Mouse (Mus musculus) C2C12 (cell line): Measurements from ENCODE around the gene Bcl2. TPM values are rescaled to one million over a fixed set of nuclear protein-coding genes. Genes with fewer than 3 reads are reported as not detected.

Experiments
- H3K27me3 ChIP-seq: one replicate; pipeline ENCODE4 v1.6.1; 2011; ENCODE audit not compliant: control insufficient read depth, insufficient read depth, insufficient read length
- H3K36me3 ChIP-seq: one replicate; pipeline ENCODE4 v1.6.1; 2011; ENCODE audit not compliant: control insufficient read depth, insufficient read depth
- H3K4me3 ChIP-seq: one replicate; pipeline ENCODE4 v1.5.1; 2011; ENCODE audit warnings: mild to moderate bottlenecking, control low read depth; ENCODE audit not compliant: poor library complexity, insufficient read depth, severe bottlenecking
- H3K79me2 ChIP-seq: one replicate; pipeline ENCODE4 v1.6.1; 2011; ENCODE audit not compliant: control insufficient read depth, insufficient read depth
- H3K79me3 ChIP-seq: one replicate; pipeline ENCODE4 v1.6.1; 2011; ENCODE audit warnings: low read depth, control low read depth
- H3ac ChIP-seq: one replicate; pipeline ENCODE3; 2011; ENCODE audit warnings: low read depth; ENCODE audit not compliant: control insufficient read depth, insufficient read length
- CEBPB ChIP-seq: IDR thresholded peaks from one replicate; pipeline ENCODE4 v1.6.1; 2011; ENCODE audit warnings: low read depth, mild to moderate bottlenecking, control low read depth, moderate library complexity
- CTCF ChIP-seq: IDR thresholded peaks from one replicate; pipeline ENCODE4 v1.5.1; 2011; ENCODE audit not compliant: control insufficient read depth, insufficient read depth, insufficient read length
- FOSL1 ChIP-seq: IDR thresholded peaks from one replicate; pipeline ENCODE4 v1.8.0; 2011; ENCODE audit warnings: mild to moderate bottlenecking, low read length; ENCODE audit not compliant: poor library complexity, insufficient read depth, severe bottlenecking
- MAX ChIP-seq: IDR thresholded peaks from one replicate; pipeline ENCODE4 v1.6.1; 2011; ENCODE audit warnings: mild to moderate bottlenecking, control low read depth
- MYOD1 ChIP-seq: IDR thresholded peaks from one replicate; pipeline ENCODE4 v1.6.1; 2011; ENCODE audit warnings: low read depth; ENCODE audit not compliant: control insufficient read depth, insufficient read length
- MYOG ChIP-seq: IDR thresholded peaks from one replicate; pipeline ENCODE4 v1.6.1; 2011; ENCODE audit not compliant: control insufficient read depth, insufficient read length; ENCODE audit errors: extremely low read depth
- USF1 ChIP-seq: IDR thresholded peaks from one replicate; pipeline ENCODE4 v1.6.1; 2011; ENCODE audit warnings: low read depth, mild to moderate bottlenecking, control low read depth, moderate library complexity
- polyA plus RNA-seq: library from polyadenylated mRNA; unstranded; fragments of >200 nt; fragmentation: generic; extraction: Trizol; gene quantifications from one replicate; pipeline ENCODE4 v1.2.1, GENCODE M21; 2012; ENCODE audit warnings: missing spikeins

Bcl2 gene
- polyA plus RNA-seq, 1 experiment, result 1.8 TPM

GRCm38 (mm10) chr1:106613371-106613770 lies 100.7 kb downstream of the Bcl2 start:
- no peak overlapping the region for H3ac ChIP-seq
- no peaks in the 10 kb centered on the region for H3K27me3 ChIP-seq
- TF ChIP-seq CEBPB (no peak), FOSL1 (no peak), CTCF (no peak)
- H3K79me3 ChIP-seq, result no peaks in the 10 kb centered on the region
- H3K36me3 ChIP-seq, result no peaks in the 10 kb centered on the region
- H3K79me2 ChIP-seq, result no peaks in the 10 kb centered on the region
- no peak overlapping the region for H3K4me3 ChIP-seq

GRCm38 (mm10) chr1:106612166-106613031 lies 101.7 kb downstream of the Bcl2 start:
- TF ChIP-seq CEBPB (no peak), FOSL1 (no peak), MAX (no peak), MYOG (no peak), CTCF (no peak), MYOD1 (no peak), USF1 (no peak)
- Histone ChIP-seq H3K4me3 (no peak overlapping the region), H3K79me2 (no peaks in the 10 kb centered on the region), H3K27me3 (no peaks in the 10 kb centered on the region), H3K79me3 (no peaks in the 10 kb centered on the region), H3ac (no peak overlapping the region), H3K36me3 (no peaks in the 10 kb centered on the region)

- H3K79me2 ChIP-seq, result no peaks in the 10 kb centered on the region
- H3K4me3 ChIP-seq, result no peak overlapping the region
- H3K79me3 ChIP-seq, result no peaks in the 10 kb centered on the region
- TF ChIP-seq MYOD1 (no peak), CTCF (no peak), MAX (no peak), CEBPB (no peak), USF1 (no peak), FOSL1 (no peak), MYOG (no peak)
- no peak overlapping the region for H3ac ChIP-seq
- H3K27me3 ChIP-seq, result no peaks in the 10 kb centered on the region
- H3K36me3 ChIP-seq, result no peaks in the 10 kb centered on the region
Measured at GRCm38 (mm10) chr1:106611246-106611645, 102.8 kb downstream of the Bcl2 start.

GRCm38 (mm10) chr1:106608098-106608778 lies 105.8 kb downstream of the Bcl2 start:
- no peak for TF ChIP-seq MAX
- TF ChIP-seq MYOD1, result no peak
- no peak for TF ChIP-seq USF1
- TF ChIP-seq CTCF, result no peak
- no peak for TF ChIP-seq CEBPB
- TF ChIP-seq MYOG, result no peak
- no peak for TF ChIP-seq FOSL1
- H3K36me3 ChIP-seq, result no peaks in the 10 kb centered on the region
- H3ac ChIP-seq, result no peak overlapping the region
- H3K27me3 ChIP-seq, result no peaks in the 10 kb centered on the region
- H3K4me3 ChIP-seq, result no peak overlapping the region
- no peaks in the 10 kb centered on the region for H3K79me3 ChIP-seq
- H3K79me2 ChIP-seq, result no peaks in the 10 kb centered on the region

GRCm38 (mm10) chr1:106606951-106607350 lies 107.1 kb downstream of the Bcl2 start:
- no peaks in the 10 kb centered on the region for H3K79me3 ChIP-seq
- no peaks in the 10 kb centered on the region for H3K27me3 ChIP-seq
- no peaks in the 10 kb centered on the region for H3K79me2 ChIP-seq
- TF ChIP-seq USF1 (no peak), CEBPB (no peak), MAX (no peak), CTCF (no peak), FOSL1 (no peak), MYOG (no peak), MYOD1 (no peak)
- no peak overlapping the region for H3K4me3 ChIP-seq
- no peaks in the 10 kb centered on the region for H3K36me3 ChIP-seq
- H3ac ChIP-seq, result no peak overlapping the region

GRCm38 (mm10) chr1:106603406-106603805 lies 110.7 kb downstream of the Bcl2 start:
- Histone ChIP-seq H3K79me2 (no peaks in the 10 kb centered on the region), H3K4me3 (no peak overlapping the region), H3K36me3 (no peaks in the 10 kb centered on the region), H3K27me3 (no peaks in the 10 kb centered on the region), H3ac (no peak overlapping the region), H3K79me3 (no peaks in the 10 kb centered on the region)
- TF ChIP-seq USF1 (no peak), CTCF (no peak), MYOD1 (no peak), FOSL1 (no peak), MYOG (no peak), CEBPB (no peak), MAX (no peak)
